Mouse (Mus musculus) liver, embryonic 13.5 days (tissue): ENCODE results near the gene Epb41l1. TPM values are rescaled to one million over a fixed set of nuclear protein-coding genes. Genes with fewer than 3 reads are reported as not detected.
A peak's percentile ranks its signal among the peaks of the same experiment; 100 is the strongest.

Source experiments
- ATAC-seq: fragments of 200-750 bp; cut with Nextera tagmentation; 2 replicates; pipeline ENCODE4 v1.8.0; 2017; ENCODE audit warnings: low read depth, mild to moderate bottlenecking, moderate number of reproducible peaks, moderate library complexity
- DNase-seq: peaks from one replicate; pipeline ENCODE4 v3.0.0; 2022
- H3K27ac ChIP-seq: fragments of 300-500 bp; sonication (generic); 2 replicates; pipeline ENCODE4 v1.5.1; 2015; ENCODE audit warnings: moderate library complexity, mild to moderate bottlenecking, inconsistent platforms
- H3K27me3 ChIP-seq: fragments of 300-500 bp; sonication (generic); 2 replicates; pipeline ENCODE4 v1.6.1; 2015; ENCODE audit warnings: mild to moderate bottlenecking, inconsistent platforms
- H3K36me3 ChIP-seq: fragments of 300-500 bp; sonication (generic); 2 replicates; pipeline ENCODE4 v1.6.1; 2015; ENCODE audit warnings: mild to moderate bottlenecking, inconsistent platforms
- H3K4me1 ChIP-seq: fragments of 300-500 bp; sonication (generic); replicated peaks from 2 replicates; pipeline ENCODE4 v1.6.1; 2015; ENCODE audit warnings: inconsistent platforms
- H3K4me2 ChIP-seq: fragments of 300-500 bp; sonication (generic); 2 replicates; pipeline ENCODE4 v1.6.1; 2015; ENCODE audit warnings: inconsistent platforms, mild to moderate bottlenecking, moderate library complexity
- H3K4me3 ChIP-seq: fragments of 300-500 bp; sonication (generic); replicated peaks from 2 replicates; pipeline ENCODE4 v1.5.1; 2015; ENCODE audit warnings: mild to moderate bottlenecking, inconsistent platforms
- H3K9ac ChIP-seq: fragments of 300-500 bp; sonication (generic); 2 replicates; pipeline ENCODE4 v1.6.1; 2015; ENCODE audit warnings: mild to moderate bottlenecking, inconsistent platforms
- H3K9me3 ChIP-seq: fragments of 300-500 bp; sonication (generic); replicated peaks from 2 replicates; pipeline ENCODE4 v1.6.1; 2016; ENCODE audit warnings: inconsistent platforms
- WGBS: fragments of 180-500 bp; shearing (Covaris S2); methylation state at CpG from one replicate; pipeline ENCODE4 v1.1.7; 2015; ENCODE audit not compliant: insufficient replicate concordance; 5-methylcytosine and 5-hydroxymethylcytosine counted together
- polyA plus RNA-seq: library from polyadenylated mRNA; unstranded; fragments of >200 nt; fragmentation: Nextera tagmentation; extraction: Ambion mirVana; gene quantifications from 2 replicates; pipeline ENCODE4 v1.2.1, GENCODE M21; 2015

The Epb41l1 gene
- polyA plus RNA-seq, 1 experiment from 2014 or later: 0.46 TPM

GRCm38 (mm10) chr2:156462154-156463029 is 41.7 kb downstream of the Epb41l1 start:
- Histone ChIP-seq H3K27me3 (peaks cover 4% of the 10 kb centered on the region; the same call in 1 of the 2 replicates), H3K9me3 (no peaks in the 10 kb centered on the region), H3K36me3 (no peaks in the 10 kb centered on the region), H3K4me2 (no peak overlapping the region), H3K27ac (no peak overlapping the region), H3K4me1 (no peaks in the 10 kb centered on the region), H3K9ac (no peak overlapping the region), H3K4me3 (no peak overlapping the region)
- DNase-seq (no peak), ATAC-seq (no peak)
- 48% methylated on average over 14 of the region's 14 CpGs for whole genome bisulfite sequencing

- H3K27me3 ChIP-seq: peaks cover 4% of the 10 kb centered on the region; the same call in 1 of the 2 replicates
- no peak overlapping the region for H3K27ac ChIP-seq
- H3K9ac ChIP-seq: no peak overlapping the region
- no peak overlapping the region for H3K4me3 ChIP-seq
- DNase-seq (no peak), ATAC-seq (no peak)
- no peak overlapping the region for H3K4me2 ChIP-seq
- WGBS: 73% methylated on average over 4 of the region's 4 CpGs
- no peaks in the 10 kb centered on the region for H3K36me3 ChIP-seq
- H3K4me1 ChIP-seq: no peaks in the 10 kb centered on the region
- no peaks in the 10 kb centered on the region for H3K9me3 ChIP-seq
Measured at GRCm38 (mm10) chr2:156464416-156464815, 43.7 kb downstream of the Epb41l1 start.

- peaks cover 4% of the 10 kb centered on the region; the same call in 1 of the 2 replicates for H3K27me3 ChIP-seq
- no peaks in the 10 kb centered on the region for H3K36me3 ChIP-seq
- DNase-seq: no peak
- H3K9ac ChIP-seq: no peak overlapping the region
- peaks cover 2% of the 10 kb centered on the region; the same call in 1 of the 2 replicates for H3K4me1 ChIP-seq
- no peaks in the 10 kb centered on the region for H3K9me3 ChIP-seq
- H3K4me2 ChIP-seq: no peak overlapping the region
- H3K27ac ChIP-seq: no peak overlapping the region
- ATAC-seq: no peak
- H3K4me3 ChIP-seq: no peak overlapping the region
- 77% methylated on average over 11 of the region's 11 CpGs for WGBS
Measured at GRCm38 (mm10) chr2:156467538-156467937, 46.8 kb downstream of the Epb41l1 start.

- DNase-seq (no peak), ATAC-seq (no peak)
- Histone ChIP-seq H3K4me1 (peaks cover 14% of the 10 kb centered on the region), H3K36me3 (no peaks in the 10 kb centered on the region), H3K9me3 (no peaks in the 10 kb centered on the region), H3K27ac (no peak overlapping the region), H3K4me2 (no peak overlapping the region), H3K27me3 (peaks cover 13% of the 10 kb centered on the region), H3K9ac (no peak overlapping the region), H3K4me3 (no peak overlapping the region)
- WGBS: 72% methylated on average over 5 of the region's 5 CpGs
Measured at GRCm38 (mm10) chr2:156468890-156469289, 48.2 kb downstream of the Epb41l1 start.

- no peak overlapping the region for H3K4me3 ChIP-seq
- H3K36me3 ChIP-seq: no peaks in the 10 kb centered on the region
- ATAC-seq: no peak
- H3K27me3 ChIP-seq: peaks cover 19% of the 10 kb centered on the region
- no peak for DNase-seq
- WGBS: 58% methylated on average over 8 of the region's 8 CpGs
- H3K27ac ChIP-seq: no peak overlapping the region
- H3K4me2 ChIP-seq: no peak overlapping the region
- no peaks in the 10 kb centered on the region for H3K9me3 ChIP-seq
- H3K4me1 ChIP-seq: peaks cover 20% of the 10 kb centered on the region
- no peak overlapping the region for H3K9ac ChIP-seq
Measured at GRCm38 (mm10) chr2:156469508-156469907, 48.8 kb downstream of the Epb41l1 start.

- no peaks in the 10 kb centered on the region for H3K9me3 ChIP-seq
- DNase-seq (no peak), ATAC-seq (no peak)
- WGBS: 80% methylated on average over 7 of the region's 7 CpGs
- H3K4me1 ChIP-seq: peaks cover 33% of the 10 kb centered on the region
- H3K4me3 ChIP-seq: no peak overlapping the region
- H3K27me3 ChIP-seq: peaks cover 32% of the 10 kb centered on the region
- no peak overlapping the region for H3K27ac ChIP-seq
- no peaks in the 10 kb centered on the region for H3K36me3 ChIP-seq
- no peak overlapping the region for H3K4me2 ChIP-seq
- H3K9ac ChIP-seq: no peak overlapping the region
Measured at GRCm38 (mm10) chr2:156470938-156471337, 50.2 kb downstream of the Epb41l1 start.

- peaks cover 44% of the 10 kb centered on the region for H3K4me1 ChIP-seq
- no peaks in the 10 kb centered on the region for H3K9me3 ChIP-seq
- no peak for DNase-seq
- ATAC-seq: no peak
- no peak overlapping the region for H3K4me2 ChIP-seq
- no peak overlapping the region for H3K9ac ChIP-seq
- 76% methylated on average over 8 of the region's 8 CpGs for WGBS
- no peak overlapping the region for H3K27ac ChIP-seq
- H3K36me3 ChIP-seq: no peaks in the 10 kb centered on the region
- H3K4me3 ChIP-seq: no peak overlapping the region
- H3K27me3 ChIP-seq: peaks cover 43% of the 10 kb centered on the region
Measured at GRCm38 (mm10) chr2:156472336-156472735, 51.6 kb downstream of the Epb41l1 start.

GRCm38 (mm10) chr2:156473696-156474095 is 53.0 kb downstream of the Epb41l1 start:
- no peak overlapping the region for H3K9ac ChIP-seq
- no peaks in the 10 kb centered on the region for H3K36me3 ChIP-seq
- H3K27me3 ChIP-seq: peaks cover 57% of the 10 kb centered on the region
- peaks cover 57% of the 10 kb centered on the region for H3K4me1 ChIP-seq
- no peak overlapping the region for H3K4me3 ChIP-seq
- no peak overlapping the region for H3K4me2 ChIP-seq
- DNase-seq (no peak), ATAC-seq (no peak)
- H3K27ac ChIP-seq: no peak overlapping the region
- no peaks in the 10 kb centered on the region for H3K9me3 ChIP-seq
- WGBS: 68% methylated on average over 8 of the region's 8 CpGs

- WGBS: 42% methylated on average over 3 of the region's 3 CpGs
- Histone ChIP-seq H3K4me2 (no peak overlapping the region; the same call in 1 of the 2 replicates), H3K27me3 (peaks cover 61% of the 10 kb centered on the region), H3K27ac (no peak overlapping the region), H3K36me3 (no peaks in the 10 kb centered on the region), H3K9me3 (no peaks in the 10 kb centered on the region), H3K4me3 (no peak overlapping the region), H3K9ac (no peak overlapping the region), H3K4me1 (peaks cover 57% of the 10 kb centered on the region)
- DNase-seq (no peak), ATAC-seq (no peak)
Measured at GRCm38 (mm10) chr2:156474111-156474510, 53.4 kb downstream of the Epb41l1 start.

- Histone ChIP-seq H3K4me1 (peaks cover 63% of the 10 kb centered on the region), H3K4me3 (peak overlapping the region; percentile 66), H3K4me2 (peak overlapping the region; percentile 88), H3K36me3 (no peaks in the 10 kb centered on the region), H3K27ac (peak overlapping the region; percentile 34), H3K9me3 (no peaks in the 10 kb centered on the region), H3K27me3 (peaks cover 69% of the 10 kb centered on the region), H3K9ac (peak overlapping the region; percentile 74)
- ATAC-seq: peak; percentile 30
- DNase-seq: no peak
- 33% methylated on average over 12 of the region's 12 CpGs for WGBS
Measured at GRCm38 (mm10) chr2:156474891-156475284, 54.2 kb downstream of the Epb41l1 start.

- DNase-seq (peak; percentile 44), ATAC-seq (peak; percentile 73)
- H3K4me3 ChIP-seq: peak overlapping the region; percentile 66
- H3K4me2 ChIP-seq: peak overlapping the region; percentile 88
- H3K9me3 ChIP-seq: no peaks in the 10 kb centered on the region
- peak overlapping the region; percentile 34 for H3K27ac ChIP-seq
- peak overlapping the region; percentile 74 for H3K9ac ChIP-seq
- under 1% methylated on average over 70 of the region's 80 CpGs for WGBS
- H3K4me1 ChIP-seq: peaks cover 65% of the 10 kb centered on the region
- H3K27me3 ChIP-seq: peaks cover 73% of the 10 kb centered on the region
- no peaks in the 10 kb centered on the region for H3K36me3 ChIP-seq
Measured at GRCm38 (mm10) chr2:156475285-156476110, 54.8 kb downstream of the Epb41l1 start.
